Comparison of ENCODE assay signal across 8 mouse cellular contexts in genomic region chr8:104250439-104251367, GRCm38 (mm10). TPM values are rescaled to one million over a fixed set of nuclear protein-coding genes. Genes with fewer than 3 reads are reported as not detected.
DNase-seq lines count a peak whose midpoint lies in the region; ATAC-seq and TF ChIP-seq lines count a peak whose summit lies in the region.

Gene Cklf (plus strand): TSS chr8:104250861.

- peak within 1 kb of the TSS; percentile 83 for H3K9ac ChIP-seq in heart, embryonic 15.5 days
- peak within 1 kb of the TSS; percentile 77 for H3K9ac ChIP-seq in liver, embryonic 16.5 days (ENCODE audit: low read depth, low read length)
- peak within 1 kb of the TSS; percentile 75 for H3K9ac ChIP-seq in neural tube, embryonic 13.5 days

- H3K27ac ChIP-seq in forebrain, embryonic 10.5 days: peak within 1 kb of the TSS; percentile 92
- H3K27ac ChIP-seq in heart, embryonic 15.5 days: peak within 1 kb of the TSS; percentile 84
- peak within 1 kb of the TSS; percentile 90 for H3K27ac ChIP-seq in liver, embryonic 16.5 days (ENCODE audit: low read length)
- H3K27ac ChIP-seq in neural tube, embryonic 13.5 days (replicated peaks): peak within 1 kb of the TSS; percentile 76
- H3K27ac ChIP-seq in testis, adult 2 months (ENCODE audit: control insufficient read depth, insufficient read depth, low read depth, low read length): peak within 1 kb of the TSS; percentile 99

- WGBS in forebrain, embryonic 10.5 days: 3% methylated on average over 41 of the region's 41 CpGs
- WGBS in heart, embryonic 15.5 days: 3% methylated on average over 41 of the region's 41 CpGs
- 4% methylated on average over 41 of the region's 41 CpGs for WGBS in liver, embryonic 16.5 days (ENCODE audit: insufficient replicate concordance)
- WGBS in neural tube, embryonic 13.5 days: 4% methylated on average over 41 of the region's 41 CpGs

- ATAC-seq in heart, embryonic 15.5 days (replicated peaks; ENCODE audit: insufficient number of reproducible peaks, insufficient read depth, low FRiP score, low read depth): peak; percentile 81
- peak; percentile 83 for ATAC-seq in liver, embryonic 16.5 days (ENCODE audit: low read depth)
- peak; percentile 72 for ATAC-seq in neural tube, embryonic 13.5 days (ENCODE audit: low read depth)

- H3K4me2 ChIP-seq in heart, embryonic 15.5 days: peak within 1 kb of the TSS; percentile 90
- peak within 1 kb of the TSS; percentile 97 for H3K4me2 ChIP-seq in liver, embryonic 16.5 days (ENCODE audit: low read depth, low read length)
- peak within 1 kb of the TSS; percentile 78 for H3K4me2 ChIP-seq in neural tube, embryonic 13.5 days

- no peaks in the 10 kb centered on the region for H3K27me3 ChIP-seq in forebrain, embryonic 10.5 days (ENCODE audit: poor library complexity, severe bottlenecking)
- H3K27me3 ChIP-seq in heart, embryonic 15.5 days: no peaks in the 10 kb centered on the region
- no peaks in the 10 kb centered on the region for H3K27me3 ChIP-seq in liver, embryonic 16.5 days (ENCODE audit: control insufficient read depth, insufficient read depth, low read depth, low read length)
- H3K27me3 ChIP-seq in neural tube, embryonic 13.5 days: no peaks in the 10 kb centered on the region
- no peaks in the 10 kb centered on the region for H3K27me3 ChIP-seq in testis, adult 2 months (ENCODE audit: control insufficient read depth, insufficient read depth, low read length)

- 0 out of 2 replicates have a peak, but pooled peaks have one; percentile 20 for TF ChIP-seq CTCF in testis, adult 2 months (IDR thresholded peaks at IDR 0.05; ENCODE audit: control insufficient read depth, insufficient read depth, insufficient replicate concordance, low read depth, low read length)

- peaks cover 37% of the 10 kb centered on the region for H3K4me1 ChIP-seq in forebrain, embryonic 10.5 days
- H3K4me1 ChIP-seq in heart, embryonic 15.5 days (replicated peaks): peaks cover 23% of the 10 kb centered on the region
- peaks cover 21% of the 10 kb centered on the region for H3K4me1 ChIP-seq in liver, embryonic 16.5 days (ENCODE audit: control insufficient read depth, low read depth, low read length)
- H3K4me1 ChIP-seq in neural tube, embryonic 13.5 days (replicated peaks): peaks cover 32% of the 10 kb centered on the region
- H3K4me1 ChIP-seq in testis, adult 2 months (ENCODE audit: control insufficient read depth, insufficient read depth, low read length): peaks cover 11% of the 10 kb centered on the region

- H3K4me3 ChIP-seq in forebrain, embryonic 10.5 days: peak within 1 kb of the TSS; percentile 72
- H3K4me3 ChIP-seq in heart, embryonic 15.5 days: peak within 1 kb of the TSS; percentile 86
- H3K4me3 ChIP-seq in liver, embryonic 16.5 days (ENCODE audit: low read depth, low read length): peak within 1 kb of the TSS; percentile 81
- peak within 1 kb of the TSS; percentile 67 for H3K4me3 ChIP-seq in neural tube, embryonic 13.5 days
- H3K4me3 ChIP-seq in testis, adult 2 months (ENCODE audit: control insufficient read depth, low read depth, low read length): peak within 1 kb of the TSS; percentile 100

- peak; percentile 38 to 59 for DNase-seq in CD8-positive naive resting alpha-beta T cell, adult 2 months (ENCODE audit: low read depth in 2 of 2, low spot score in 2 of 2)
- peak; percentile 87 for DNase-seq in c-Kit-negative CD71-positive TER-119-positive erythroid progenitor cells, embryonic 14.5 days (ENCODE audit: low read depth, low spot score)
- DNase-seq in forebrain, embryonic 10.5 days (ENCODE audit: extremely low spot score, low spot score): peak; percentile 86
- peak; percentile 92 to 94 for DNase-seq in kidney, postnatal 25 days

- H3K9me3 ChIP-seq in forebrain, embryonic 10.5 days: no peaks in the 10 kb centered on the region
- no peaks in the 10 kb centered on the region for H3K9me3 ChIP-seq in heart, embryonic 15.5 days (replicated peaks)
- no peaks in the 10 kb centered on the region for H3K9me3 ChIP-seq in liver, embryonic 16.5 days (replicated peaks; ENCODE audit: control insufficient read depth, low read length)
- H3K9me3 ChIP-seq in neural tube, embryonic 13.5 days: no peaks in the 10 kb centered on the region

- peak; percentile 96 for TF ChIP-seq POLR2A in testis, adult 2 months (IDR thresholded peaks at IDR 0.05; ENCODE audit: control insufficient read depth, low read depth, low read length)

- 0 out of 2 replicates have a peak, but pooled peaks cover 4% of the 10 kb centered on the region for H3K36me3 ChIP-seq in forebrain, embryonic 10.5 days (replicated peaks)
- H3K36me3 ChIP-seq in heart, embryonic 15.5 days: no peaks in the 10 kb centered on the region; the same call in 1 of the 2 replicates
- no peaks in the 10 kb centered on the region for H3K36me3 ChIP-seq in liver, embryonic 16.5 days (ENCODE audit: control insufficient read depth, insufficient read depth)
- peaks cover 3% of the 10 kb centered on the region; the same call in 1 of the 2 replicates for H3K36me3 ChIP-seq in neural tube, embryonic 13.5 days
- H3K36me3 ChIP-seq in testis, adult 2 months (ENCODE audit: control insufficient read depth, insufficient read depth, low read length): peaks cover 1% of the 10 kb centered on the region

RNA-seq across cellular contexts. Expression of gene Cklf, which starts in this region (rescaled TPM):
- 39.4 and 41.7 TPM in 2 replicates for polyA plus RNA-seq in forebrain, embryonic 10.5 days (2016; fragmentation: Nextera tagmentation; extraction: Ambion mirVana)
- polyA plus RNA-seq in heart, embryonic 15.5 days (2015; fragmentation: Nextera tagmentation; extraction: Ambion mirVana): 23.7 and 26.3 TPM in 2 replicates
- polyA plus RNA-seq in liver, embryonic 16.5 days (2015; fragmentation: Nextera tagmentation; extraction: Ambion mirVana): 16.4 and 16.7 TPM in 2 replicates
- polyA plus RNA-seq in neural tube, embryonic 13.5 days (2015; fragmentation: Nextera tagmentation; extraction: Ambion mirVana): 34.9 and 36.4 TPM in 2 replicates
- polyA plus RNA-seq in testis, adult 2 months (2012; rRNA removed): 133 and 164 TPM in 2 replicates

Comparison
In these comparisons a context has a peak if more than half of its experiments do, and no peak if none do; other contexts are left out.
1. Peak in every context shown above with its lines: DNase-seq, ATAC-seq, H3K4me3 ChIP-seq and H3K27ac ChIP-seq.